Mouse (Mus musculus): Measurements from ENCODE around the gene Itgb2. TPM values are rescaled to one million over a fixed set of nuclear protein-coding genes. Genes with fewer than 3 reads are reported as not detected.

Gene Itgb2
- polyA plus RNA-seq, 1 experiment: 334 TPM

- WGBS: 94% methylated on average over 10 of the region's 10 CpGs
- H3K4me3 ChIP-seq (ENCODE audit: control insufficient read depth, insufficient read depth, low read length): no peak overlapping the region
- H3K36me3 ChIP-seq (ENCODE audit: control insufficient read depth, insufficient read depth, low read length): peaks cover 36% of the 10 kb centered on the region
- no peak overlapping the region for H3K27ac ChIP-seq (ENCODE audit: control insufficient read depth, insufficient read depth, low read length)
- no peak for TF ChIP-seq POLR2A (IDR thresholded peaks at IDR 0.05; ENCODE audit: control insufficient read depth, extremely low read depth, insufficient read depth, low read length, poor library complexity)
- no peak for TF ChIP-seq CTCF (IDR thresholded peaks at IDR 0.05; ENCODE audit: borderline replicate concordance, control insufficient read depth, extremely low read depth, insufficient read depth, low read length, poor library complexity)
- H3K27me3 ChIP-seq (ENCODE audit: control insufficient read depth, insufficient read depth, low read length): no peaks in the 10 kb centered on the region
- H3K4me1 ChIP-seq (replicated peaks; ENCODE audit: control insufficient read depth, insufficient read depth, low read length): peaks cover 23% of the 10 kb centered on the region
- no peak for DNase-seq
Observed at GRCm38 (mm10) chr10:77541864-77542666, 12.0 kb downstream of the Itgb2 start.

- 82% methylated on average over 7 of the region's 7 CpGs for WGBS
Observed at GRCm38 (mm10) chr10:77543226-77543625, 13.2 kb downstream of the Itgb2 start.

GRCm38 (mm10) chr10:77544916-77545315 lies 14.9 kb downstream of the Itgb2 start:
- peaks cover 62% of the 10 kb centered on the region for H3K36me3 ChIP-seq (ENCODE audit: control insufficient read depth, insufficient read depth, low read length)
- TF ChIP-seq POLR2A (IDR thresholded peaks at IDR 0.05; ENCODE audit: control insufficient read depth, extremely low read depth, insufficient read depth, low read length, poor library complexity) (no peak), CTCF (IDR thresholded peaks at IDR 0.05; ENCODE audit: borderline replicate concordance, control insufficient read depth, extremely low read depth, insufficient read depth, low read length, poor library complexity) (no peak)
- DNase-seq: no peak

More at GRCm38 (mm10) chr10:77543226-77543625, 13.2 kb downstream of the Itgb2 start:
- Histone ChIP-seq H3K4me3 (ENCODE audit: control insufficient read depth, insufficient read depth, low read length) (no peak overlapping the region), H3K4me1 (replicated peaks; ENCODE audit: control insufficient read depth, insufficient read depth, low read length) (peaks cover 12% of the 10 kb centered on the region), H3K27me3 (ENCODE audit: control insufficient read depth, insufficient read depth, low read length) (no peaks in the 10 kb centered on the region), H3K36me3 (ENCODE audit: control insufficient read depth, insufficient read depth, low read length) (peaks cover 47% of the 10 kb centered on the region), H3K27ac (ENCODE audit: control insufficient read depth, insufficient read depth, low read length) (no peak overlapping the region)
- TF ChIP-seq POLR2A (IDR thresholded peaks at IDR 0.05; ENCODE audit: control insufficient read depth, extremely low read depth, insufficient read depth, low read length, poor library complexity): no peak
- peak; percentile 27; the same call in 1 of the 2 replicates for TF ChIP-seq CTCF (IDR thresholded peaks at IDR 0.05; ENCODE audit: borderline replicate concordance, control insufficient read depth, extremely low read depth, insufficient read depth, low read length, poor library complexity)
- DNase-seq: peak; percentile 32

GRCm38 (mm10) chr10:77548576-77548975 lies 18.5 kb downstream of the Itgb2 start:
- no peak overlapping the region for H3K27ac ChIP-seq (ENCODE audit: control insufficient read depth, insufficient read depth, low read length)
- no peaks in the 10 kb centered on the region for H3K27me3 ChIP-seq (ENCODE audit: control insufficient read depth, insufficient read depth, low read length)
- H3K4me1 ChIP-seq (replicated peaks; ENCODE audit: control insufficient read depth, insufficient read depth, low read length): no peaks in the 10 kb centered on the region
- 89% methylated on average over 10 of the region's 10 CpGs for WGBS
- no peak overlapping the region for H3K4me3 ChIP-seq (ENCODE audit: control insufficient read depth, insufficient read depth, low read length)
- H3K36me3 ChIP-seq (ENCODE audit: control insufficient read depth, insufficient read depth, low read length): peaks cover 83% of the 10 kb centered on the region
- no peak for DNase-seq
- TF ChIP-seq CTCF (IDR thresholded peaks at IDR 0.05; ENCODE audit: borderline replicate concordance, control insufficient read depth, extremely low read depth, insufficient read depth, low read length, poor library complexity) (no peak), POLR2A (IDR thresholded peaks at IDR 0.05; ENCODE audit: control insufficient read depth, extremely low read depth, insufficient read depth, low read length, poor library complexity) (no peak)

More at GRCm38 (mm10) chr10:77544916-77545315, 14.9 kb downstream of the Itgb2 start:
- Histone ChIP-seq H3K4me3 (ENCODE audit: control insufficient read depth, insufficient read depth, low read length) (no peak overlapping the region), H3K27me3 (ENCODE audit: control insufficient read depth, insufficient read depth, low read length) (no peaks in the 10 kb centered on the region), H3K4me1 (replicated peaks; ENCODE audit: control insufficient read depth, insufficient read depth, low read length) (peaks cover 3% of the 10 kb centered on the region), H3K27ac (ENCODE audit: control insufficient read depth, insufficient read depth, low read length) (no peak overlapping the region)
- WGBS: 88% methylated on average over 5 of the region's 5 CpGs

GRCm38 (mm10) chr10:77550874-77551273 lies 20.8 kb downstream of the Itgb2 start:
- DNase-seq: no peak
- Histone ChIP-seq H3K27me3 (ENCODE audit: control insufficient read depth, insufficient read depth, low read length) (no peaks in the 10 kb centered on the region), H3K4me3 (ENCODE audit: control insufficient read depth, insufficient read depth, low read length) (no peak overlapping the region), H3K36me3 (ENCODE audit: control insufficient read depth, insufficient read depth, low read length) (peaks cover 69% of the 10 kb centered on the region), H3K4me1 (replicated peaks; ENCODE audit: control insufficient read depth, insufficient read depth, low read length) (0 out of 2 replicates have a peak, but pooled peaks cover under 1% of the 10 kb centered on the region), H3K27ac (ENCODE audit: control insufficient read depth, insufficient read depth, low read length) (no peak overlapping the region)
- WGBS: 78% methylated on average over 11 of the region's 11 CpGs
- no peak for TF ChIP-seq CTCF (IDR thresholded peaks at IDR 0.05; ENCODE audit: borderline replicate concordance, control insufficient read depth, extremely low read depth, insufficient read depth, low read length, poor library complexity)
- no peak for TF ChIP-seq POLR2A (IDR thresholded peaks at IDR 0.05; ENCODE audit: control insufficient read depth, extremely low read depth, insufficient read depth, low read length, poor library complexity)

GRCm38 (mm10) chr10:77552162-77552561 lies 22.1 kb downstream of the Itgb2 start:
- Histone ChIP-seq H3K27ac (ENCODE audit: control insufficient read depth, insufficient read depth, low read length) (no peak overlapping the region), H3K36me3 (ENCODE audit: control insufficient read depth, insufficient read depth, low read length) (peaks cover 67% of the 10 kb centered on the region), H3K27me3 (ENCODE audit: control insufficient read depth, insufficient read depth, low read length) (no peaks in the 10 kb centered on the region), H3K4me3 (ENCODE audit: control insufficient read depth, insufficient read depth, low read length) (no peak overlapping the region), H3K4me1 (replicated peaks; ENCODE audit: control insufficient read depth, insufficient read depth, low read length) (peaks cover 13% of the 10 kb centered on the region)
- WGBS: 98% methylated on average over 5 of the region's 5 CpGs
- DNase-seq: no peak
- TF ChIP-seq CTCF (IDR thresholded peaks at IDR 0.05; ENCODE audit: borderline replicate concordance, control insufficient read depth, extremely low read depth, insufficient read depth, low read length, poor library complexity) (no peak), POLR2A (IDR thresholded peaks at IDR 0.05; ENCODE audit: control insufficient read depth, extremely low read depth, insufficient read depth, low read length, poor library complexity) (no peak)

Measured in thymus, adult 2 months (tissue).